Mouse (Mus musculus) limb, embryonic 12.5 days (tissue): ENCODE results near the gene Kcnj5. TPM values are rescaled to one million over a fixed set of nuclear protein-coding genes. Genes with fewer than 3 reads are reported as not detected.

Source experiments
- ATAC-seq: fragments of 200-750 bp; cut with Nextera tagmentation; 2 replicates; pipeline ENCODE4 v1.8.0; 2017; ENCODE audit warnings: low read depth, moderate TSS enrichment; ENCODE audit not compliant: insufficient number of reproducible peaks, insufficient read depth, low FRiP score, low TSS enrichment
- H3K27ac ChIP-seq: fragments of 300-500 bp; sonication (generic); 2 replicates; pipeline ENCODE4 v1.5.1; 2016; ENCODE audit warnings: mild to moderate bottlenecking, moderate library complexity
- H3K27me3 ChIP-seq: fragments of 300-500 bp; sonication (generic); 2 replicates; pipeline ENCODE4 v1.6.1; 2016; ENCODE audit warnings: mild to moderate bottlenecking, moderate library complexity
- H3K36me3 ChIP-seq: fragments of 300-500 bp; sonication (generic); 2 replicates; pipeline ENCODE4 v1.6.1; 2016; ENCODE audit warnings: mild to moderate bottlenecking, moderate library complexity
- H3K4me1 ChIP-seq: fragments of 300-500 bp; sonication (generic); replicated peaks from 2 replicates; pipeline ENCODE4 v1.6.1; 2016
- H3K4me2 ChIP-seq: fragments of 300-500 bp; sonication (generic); 2 replicates; pipeline ENCODE4 v1.6.1; 2016; ENCODE audit warnings: mild to moderate bottlenecking, moderate library complexity
- H3K4me3 ChIP-seq: fragments of 300-500 bp; sonication (generic); replicated peaks from 2 replicates; pipeline ENCODE4 v1.5.1; 2016; ENCODE audit warnings: mild to moderate bottlenecking
- H3K9ac ChIP-seq: fragments of 300-500 bp; sonication (generic); replicated peaks from 2 replicates; pipeline ENCODE4 v1.6.1; 2016; ENCODE audit warnings: mild to moderate bottlenecking, moderate library complexity
- H3K9me3 ChIP-seq: fragments of 300-500 bp; sonication (generic); 2 replicates; pipeline ENCODE4 v1.6.1; 2016; ENCODE audit warnings: mild to moderate bottlenecking, moderate library complexity
- WGBS: fragments of 180-500 bp; shearing (Covaris S2); methylation state at CpG from one replicate; pipeline ENCODE4 v1.1.7; 2016; 5-methylcytosine and 5-hydroxymethylcytosine counted together
- polyA plus RNA-seq: library from polyadenylated mRNA; unstranded; fragments of >200 nt; fragmentation: Nextera tagmentation; extraction: Ambion mirVana; gene quantifications from 2 replicates; pipeline ENCODE4 v1.2.1, GENCODE M21; 2016

Kcnj5 gene
- polyA plus RNA-seq: 0.34 and 0.35 TPM in 2 replicates

- H3K4me3 ChIP-seq: peak within 1 kb of the TSS; percentile 36
- H3K9me3 ChIP-seq: no peaks in the 10 kb centered on the region
- no peak for ATAC-seq
- H3K36me3 ChIP-seq: no peaks in the 10 kb centered on the region
- peak within 1 kb of the TSS; percentile 62 for H3K4me2 ChIP-seq
- no peak within 1 kb of the TSS for H3K27ac ChIP-seq
- H3K27me3 ChIP-seq: peaks cover 65% of the 10 kb centered on the region
- H3K9ac ChIP-seq: peak within 1 kb of the TSS; percentile 40; the same call in 1 of the 2 replicates
- 1% methylated on average over 19 of the region's 20 CpGs for WGBS
- peaks cover 31% of the 10 kb centered on the region for H3K4me1 ChIP-seq
These were observed at the start of gene Kcnj5 for GRCm38 (mm10) chr9:32344051-32344450. Gene Kcnj5, minus strand, starts transcription at chr9:32344350.

GRCm38 (mm10) chr9:32392716-32393115 is 48.6 kb upstream of the Kcnj5 start:
- no peak for ATAC-seq
- Histone ChIP-seq H3K9me3 (no peaks in the 10 kb centered on the region), H3K36me3 (no peaks in the 10 kb centered on the region), H3K27ac (no peak overlapping the region), H3K4me1 (0 out of 2 replicates have a peak, but pooled peaks cover 4% of the 10 kb centered on the region), H3K9ac (no peak overlapping the region), H3K27me3 (no peaks in the 10 kb centered on the region), H3K4me3 (no peak overlapping the region), H3K4me2 (no peak overlapping the region)
- 84% methylated on average over 6 of the region's 6 CpGs for WGBS

- Histone ChIP-seq H3K27me3 (no peaks in the 10 kb centered on the region), H3K36me3 (no peaks in the 10 kb centered on the region), H3K9me3 (no peaks in the 10 kb centered on the region), H3K27ac (no peak overlapping the region), H3K4me1 (0 out of 2 replicates have a peak, but pooled peaks cover 4% of the 10 kb centered on the region), H3K4me2 (no peak overlapping the region), H3K9ac (no peak overlapping the region), H3K4me3 (no peak overlapping the region)
- 87% methylated on average over 9 of the region's 9 CpGs for WGBS
- no peak for ATAC-seq
These were observed 47.6 kb upstream of the Kcnj5 start for GRCm38 (mm10) chr9:32391701-32392100.

- no peaks in the 10 kb centered on the region for H3K36me3 ChIP-seq
- H3K9me3 ChIP-seq: no peaks in the 10 kb centered on the region
- no peak overlapping the region for H3K4me3 ChIP-seq
- no peak overlapping the region for H3K27ac ChIP-seq
- H3K4me2 ChIP-seq: no peak overlapping the region
- H3K4me1 ChIP-seq: 0 out of 2 replicates have a peak, but pooled peaks cover 4% of the 10 kb centered on the region
- no peak for ATAC-seq
- 86% methylated on average over 5 of the region's 5 CpGs for WGBS
- H3K9ac ChIP-seq: no peak overlapping the region
- no peaks in the 10 kb centered on the region for H3K27me3 ChIP-seq
These were observed 46.9 kb upstream of the Kcnj5 start for GRCm38 (mm10) chr9:32391092-32391491.

GRCm38 (mm10) chr9:32388120-32388519 is 44.0 kb upstream of the Kcnj5 start:
- Histone ChIP-seq H3K4me1 (0 out of 2 replicates have a peak, but pooled peaks cover 4% of the 10 kb centered on the region), H3K27me3 (no peaks in the 10 kb centered on the region), H3K4me2 (no peak overlapping the region), H3K9ac (no peak overlapping the region), H3K9me3 (no peaks in the 10 kb centered on the region), H3K4me3 (no peak overlapping the region), H3K27ac (no peak overlapping the region), H3K36me3 (no peaks in the 10 kb centered on the region)
- 93% methylated on average over 1 of the region's 1 CpGs for WGBS
- no peak for ATAC-seq

- no peaks in the 10 kb centered on the region for H3K27me3 ChIP-seq
- 78% methylated on average over 4 of the region's 4 CpGs for WGBS
- H3K27ac ChIP-seq: no peak overlapping the region
- 0 out of 2 replicates have a peak, but pooled peaks cover 4% of the 10 kb centered on the region for H3K4me1 ChIP-seq
- no peak overlapping the region for H3K4me3 ChIP-seq
- H3K36me3 ChIP-seq: no peaks in the 10 kb centered on the region
- no peak overlapping the region for H3K9ac ChIP-seq
- no peak overlapping the region for H3K4me2 ChIP-seq
- ATAC-seq: no peak
- no peaks in the 10 kb centered on the region for H3K9me3 ChIP-seq
These were observed 40.8 kb upstream of the Kcnj5 start for GRCm38 (mm10) chr9:32384906-32385305.

- WGBS: 74% methylated on average over 5 of the region's 5 CpGs
- H3K4me1 ChIP-seq: no peaks in the 10 kb centered on the region
- ATAC-seq: no peak
- no peak overlapping the region for H3K4me2 ChIP-seq
- H3K36me3 ChIP-seq: no peaks in the 10 kb centered on the region
- no peaks in the 10 kb centered on the region for H3K9me3 ChIP-seq
- H3K27ac ChIP-seq: no peak overlapping the region
- H3K9ac ChIP-seq: no peak overlapping the region
- H3K27me3 ChIP-seq: no peaks in the 10 kb centered on the region
- no peak overlapping the region for H3K4me3 ChIP-seq
These were observed 32.9 kb upstream of the Kcnj5 start for GRCm38 (mm10) chr9:32376863-32377590.

- H3K4me2 ChIP-seq: no peak overlapping the region
- 88% methylated on average over 7 of the region's 7 CpGs for WGBS
These were observed 31.9 kb upstream of the Kcnj5 start for GRCm38 (mm10) chr9:32376031-32376430.

GRCm38 (mm10) chr9:32373656-32374055 is 29.5 kb upstream of the Kcnj5 start:
- no peak overlapping the region for H3K4me3 ChIP-seq
- no peaks in the 10 kb centered on the region for H3K36me3 ChIP-seq
- no peaks in the 10 kb centered on the region; the same call in 1 of the 2 replicates for H3K27me3 ChIP-seq
- H3K9ac ChIP-seq: no peak overlapping the region
- no peak overlapping the region for H3K4me2 ChIP-seq
- no peak for ATAC-seq
- no peak overlapping the region for H3K27ac ChIP-seq
- WGBS: 94% methylated on average over 6 of the region's 6 CpGs
- no peaks in the 10 kb centered on the region for H3K4me1 ChIP-seq
- no peaks in the 10 kb centered on the region for H3K9me3 ChIP-seq

More at GRCm38 (mm10) chr9:32376031-32376430, 31.9 kb upstream of the Kcnj5 start:
- no peaks in the 10 kb centered on the region for H3K4me1 ChIP-seq
- no peak overlapping the region for H3K27ac ChIP-seq
- no peaks in the 10 kb centered on the region for H3K27me3 ChIP-seq
- H3K4me3 ChIP-seq: no peak overlapping the region
- H3K36me3 ChIP-seq: no peaks in the 10 kb centered on the region
- H3K9me3 ChIP-seq: no peaks in the 10 kb centered on the region
- H3K9ac ChIP-seq: no peak overlapping the region
- no peak for ATAC-seq

GRCm38 (mm10) chr9:32372202-32372601 is 28.1 kb upstream of the Kcnj5 start, which contains the start of gene Kcnj1:
Gene Kcnj1, plus strand, starts transcription at chr9:32372493.
- no peak for ATAC-seq
- H3K4me3 ChIP-seq: no peak within 1 kb of the TSS
- H3K9me3 ChIP-seq: no peaks in the 10 kb centered on the region
- H3K4me1 ChIP-seq: no peaks in the 10 kb centered on the region
- no peak within 1 kb of the TSS for H3K27ac ChIP-seq
- H3K9ac ChIP-seq: no peak within 1 kb of the TSS
- 88% methylated on average over 6 of the region's 6 CpGs for WGBS
- H3K36me3 ChIP-seq: no peaks in the 10 kb centered on the region
- H3K4me2 ChIP-seq: no peak within 1 kb of the TSS
- no peaks in the 10 kb centered on the region; the same call in 1 of the 2 replicates for H3K27me3 ChIP-seq

- no peaks in the 10 kb centered on the region for H3K36me3 ChIP-seq
- no peak overlapping the region for H3K4me2 ChIP-seq
- 0 out of 2 replicates have a peak, but pooled peaks cover 4% of the 10 kb centered on the region for H3K9me3 ChIP-seq
- no peak overlapping the region for H3K4me3 ChIP-seq
- WGBS: 66% methylated on average over 6 of the region's 6 CpGs
- no peak overlapping the region for H3K9ac ChIP-seq
- no peak for ATAC-seq
- no peak overlapping the region for H3K27ac ChIP-seq
- H3K27me3 ChIP-seq: no peaks in the 10 kb centered on the region; the same call in 1 of the 2 replicates
- H3K4me1 ChIP-seq: no peaks in the 10 kb centered on the region
These were observed 25.2 kb upstream of the Kcnj5 start for GRCm38 (mm10) chr9:32369388-32369787.
